Mouse (Mus musculus): Measurements from ENCODE around the gene Nlgn1.

GRCm38 (mm10) chr3:26151351-26152020 lies 180.8 kb downstream of the Nlgn1 start:
- TF ChIP-seq CTCF (IDR thresholded peaks at IDR 0.05; ENCODE audit: extremely low read depth, insufficient read length, insufficient replicate concordance, low read depth, low read length) (no peak), POLR2A (IDR thresholded peaks at IDR 0.05; ENCODE audit: low read depth, low read length) (no peak)

Data from small intestine, adult 2 months (tissue).